Mouse (Mus musculus): ENCODE data around the gene Capn2. TPM values are rescaled to one million over a fixed set of nuclear protein-coding genes. Genes with fewer than 3 reads are reported as not detected.

The Capn2 gene
- total and polyA plus RNA-seq, 3 experiments: 0.33 TPM; not detected in 2

GRCm38 (mm10) chr1:182520091-182520937 is 2.9 kb upstream of the Capn2 start:
- ATAC-seq (ENCODE audit: extremely low read depth, insufficient number of reproducible peaks, low FRiP score, poor library complexity, severe bottlenecking) (no peak), DNase-seq (ENCODE audit: low spot score) (no peak)
- peaks cover 12% of the 10 kb centered on the region for H3K9me3 ChIP-seq (replicated peaks)
- no peak overlapping the region for H3K4me3 ChIP-seq (ENCODE audit: low read depth, low read length)
- no peaks in the 10 kb centered on the region for H3K36me3 ChIP-seq (replicated peaks)
- TF ChIP-seq CTCF (IDR thresholded peaks at IDR 0.05; ENCODE audit: low read depth, low read length) (no peak), TAL1 (conservative IDR thresholded peaks at IDR 0.05; ENCODE audit: low read depth, low read length) (no peak), GATA1 (IDR thresholded peaks at IDR 0.05; ENCODE audit: borderline replicate concordance, low read length) (no peak), POLR2AphosphoS5 (IDR thresholded peaks at IDR 0.05; ENCODE audit: insufficient replicate concordance, low read depth, low read length) (no peak), GATA2 (IDR thresholded peaks at IDR 0.05; ENCODE audit: borderline replicate concordance, low read depth, low read length) (no peak)
- no peaks in the 10 kb centered on the region for H3K27me3 ChIP-seq (ENCODE audit: insufficient read depth, low read length)
- H3K4me1 ChIP-seq (ENCODE audit: insufficient read depth, low read depth, low read length): no peaks in the 10 kb centered on the region

- H3K36me3 ChIP-seq (replicated peaks): no peaks in the 10 kb centered on the region
- H3K4me1 ChIP-seq (ENCODE audit: insufficient read depth, low read depth, low read length): no peaks in the 10 kb centered on the region
- no peak overlapping the region for H3K4me3 ChIP-seq (ENCODE audit: low read depth, low read length)
- H3K27me3 ChIP-seq (ENCODE audit: insufficient read depth, low read length): no peaks in the 10 kb centered on the region
- no peak for TF ChIP-seq POLR2AphosphoS5 (IDR thresholded peaks at IDR 0.05; ENCODE audit: insufficient replicate concordance, low read depth, low read length)
- TF ChIP-seq CTCF (IDR thresholded peaks at IDR 0.05; ENCODE audit: low read depth, low read length): no peak
- TF ChIP-seq GATA2 (IDR thresholded peaks at IDR 0.05; ENCODE audit: borderline replicate concordance, low read depth, low read length): no peak
- TF ChIP-seq GATA1 (IDR thresholded peaks at IDR 0.05; ENCODE audit: borderline replicate concordance, low read length): no peak
- no peak for TF ChIP-seq TAL1 (conservative IDR thresholded peaks at IDR 0.05; ENCODE audit: low read depth, low read length)
- no peak for ATAC-seq (ENCODE audit: extremely low read depth, insufficient number of reproducible peaks, low FRiP score, poor library complexity, severe bottlenecking)
- H3K9me3 ChIP-seq (replicated peaks): peaks cover 12% of the 10 kb centered on the region
- DNase-seq (ENCODE audit: low spot score): no peak
Measured at GRCm38 (mm10) chr1:182519341-182519740, 1.9 kb upstream of the Capn2 start.

GRCm38 (mm10) chr1:182518811-182519210 is 1.4 kb upstream of the Capn2 start:
- Histone ChIP-seq H3K36me3 (replicated peaks) (no peaks in the 10 kb centered on the region), H3K4me3 (ENCODE audit: low read depth, low read length) (no peak overlapping the region), H3K4me1 (ENCODE audit: insufficient read depth, low read depth, low read length) (no peaks in the 10 kb centered on the region), H3K27me3 (ENCODE audit: insufficient read depth, low read length) (no peaks in the 10 kb centered on the region), H3K9me3 (replicated peaks) (peaks cover 12% of the 10 kb centered on the region)
- DNase-seq (ENCODE audit: low spot score): no peak
- TF ChIP-seq TAL1 (conservative IDR thresholded peaks at IDR 0.05; ENCODE audit: low read depth, low read length) (no peak), GATA2 (IDR thresholded peaks at IDR 0.05; ENCODE audit: borderline replicate concordance, low read depth, low read length) (no peak), POLR2AphosphoS5 (IDR thresholded peaks at IDR 0.05; ENCODE audit: insufficient replicate concordance, low read depth, low read length) (no peak), GATA1 (IDR thresholded peaks at IDR 0.05; ENCODE audit: borderline replicate concordance, low read length) (no peak), CTCF (IDR thresholded peaks at IDR 0.05; ENCODE audit: low read depth, low read length) (no peak)
- ATAC-seq (ENCODE audit: extremely low read depth, insufficient number of reproducible peaks, low FRiP score, poor library complexity, severe bottlenecking): no peak

- ATAC-seq (ENCODE audit: extremely low read depth, insufficient number of reproducible peaks, low FRiP score, poor library complexity, severe bottlenecking) (no peak), DNase-seq (ENCODE audit: low spot score) (no peak)
- TF ChIP-seq TAL1 (conservative IDR thresholded peaks at IDR 0.05; ENCODE audit: low read depth, low read length) (no peak), GATA2 (IDR thresholded peaks at IDR 0.05; ENCODE audit: borderline replicate concordance, low read depth, low read length) (no peak), POLR2AphosphoS5 (IDR thresholded peaks at IDR 0.05; ENCODE audit: insufficient replicate concordance, low read depth, low read length) (no peak), CTCF (IDR thresholded peaks at IDR 0.05; ENCODE audit: low read depth, low read length) (no peak), GATA1 (IDR thresholded peaks at IDR 0.05; ENCODE audit: borderline replicate concordance, low read length) (no peak)
- no peaks in the 10 kb centered on the region for H3K4me1 ChIP-seq (ENCODE audit: insufficient read depth, low read depth, low read length)
- H3K9me3 ChIP-seq (replicated peaks): peaks cover 14% of the 10 kb centered on the region
- H3K36me3 ChIP-seq (replicated peaks): no peaks in the 10 kb centered on the region
- no peaks in the 10 kb centered on the region for H3K27me3 ChIP-seq (ENCODE audit: insufficient read depth, low read length)
- H3K4me3 ChIP-seq (ENCODE audit: low read depth, low read length): no peak overlapping the region
Measured at GRCm38 (mm10) chr1:182518143-182518680, 804 bp upstream of the Capn2 start.

GRCm38 (mm10) chr1:182517677-182518011 is 236 bp upstream of the Capn2 start:
- H3K4me1 ChIP-seq (ENCODE audit: insufficient read depth, low read depth, low read length): no peaks in the 10 kb centered on the region
- no peak for ATAC-seq (ENCODE audit: extremely low read depth, insufficient number of reproducible peaks, low FRiP score, poor library complexity, severe bottlenecking)

More at GRCm38 (mm10) chr1:182517677-182518011, 236 bp upstream of the Capn2 start:
- no peaks in the 10 kb centered on the region for H3K27me3 ChIP-seq (ENCODE audit: insufficient read depth, low read length)
- no peaks in the 10 kb centered on the region for H3K36me3 ChIP-seq (replicated peaks)
- H3K4me3 ChIP-seq (ENCODE audit: low read depth, low read length): no peak overlapping the region
- H3K9me3 ChIP-seq (replicated peaks): peaks cover 14% of the 10 kb centered on the region
- no peak for TF ChIP-seq CTCF (IDR thresholded peaks at IDR 0.05; ENCODE audit: low read depth, low read length)
- TF ChIP-seq TAL1 (conservative IDR thresholded peaks at IDR 0.05; ENCODE audit: low read depth, low read length): no peak
- TF ChIP-seq GATA2 (IDR thresholded peaks at IDR 0.05; ENCODE audit: borderline replicate concordance, low read depth, low read length): no peak
- TF ChIP-seq POLR2AphosphoS5 (IDR thresholded peaks at IDR 0.05; ENCODE audit: insufficient replicate concordance, low read depth, low read length): no peak
- TF ChIP-seq GATA1 (IDR thresholded peaks at IDR 0.05; ENCODE audit: borderline replicate concordance, low read length): no peak
- no peak for DNase-seq (ENCODE audit: low spot score)
